Mouse (Mus musculus): ENCODE measurements around the gene 4933416C03Rik. TPM values are rescaled to one million over a fixed set of nuclear protein-coding genes. Genes with fewer than 3 reads are reported as not detected.

Gene 4933416C03Rik
- polyA plus RNA-seq, 1 experiment from 2014 or later, result 0.08 TPM

Other genes starting within 250 kb of the 4933416C03Rik start
- 2.9 and 4.2 TPM in 2 replicates for gene Ptprr, start 95.7 kb downstream of the 4933416C03Rik start, polyA plus RNA-seq (2014; fragmentation: Nextera tagmentation; extraction: Ambion mirVana)
- 2.9 and 3.1 TPM in 2 replicates for gene Ptprb, start 161.6 kb upstream of the 4933416C03Rik start, polyA plus RNA-seq (2014; fragmentation: Nextera tagmentation; extraction: Ambion mirVana)